Mouse (Mus musculus): ENCODE data around the gene Mapre1. TPM values are rescaled to one million over a fixed set of nuclear protein-coding genes. Genes with fewer than 3 reads are reported as not detected.

Gene Mapre1
- polyA plus RNA-seq, 1 experiment from 2014 or later, result 228 TPM

- Histone ChIP-seq H3K4me3 (no peak overlapping the region), H3K9ac (no peak overlapping the region), H3K4me1 (no peaks in the 10 kb centered on the region), H3K36me3 (no peaks in the 10 kb centered on the region), H3K27me3 (no peaks in the 10 kb centered on the region), H3K9me3 (no peaks in the 10 kb centered on the region), H3K4me2 (replicated peaks) (no peak overlapping the region), H3K27ac (no peak overlapping the region)
- 84% methylated on average over 4 of the region's 4 CpGs for WGBS
- no peak for ATAC-seq (ENCODE audit: low FRiP score, low read depth)
Measured at GRCm38 (mm10) chr2:153725291-153725690, 15.8 kb upstream of the Mapre1 start.

DNA sequence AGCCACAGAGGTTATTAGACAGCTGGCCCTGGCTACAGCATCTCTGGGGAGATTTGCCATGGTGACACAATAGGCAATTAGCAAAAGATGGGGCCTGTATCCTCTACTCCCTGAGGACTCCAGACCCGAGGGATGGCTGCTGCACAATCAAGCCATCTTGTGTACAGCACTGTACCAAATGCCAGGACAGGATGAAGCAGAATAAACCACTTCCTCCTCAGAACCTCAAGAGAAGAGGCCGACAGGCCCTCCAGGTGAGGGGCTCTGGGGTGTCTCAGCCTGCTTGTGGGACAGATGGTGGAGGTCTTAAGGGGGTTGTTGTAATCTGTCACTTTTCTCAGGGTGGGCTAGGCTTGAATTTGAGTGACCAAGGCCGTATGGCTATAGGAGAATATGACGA, 7.0 kb upstream of the Mapre1 start:
- Histone ChIP-seq H3K36me3 (no peaks in the 10 kb centered on the region), H3K4me3 (no peak overlapping the region), H3K4me1 (no peaks in the 10 kb centered on the region), H3K9ac (no peak overlapping the region), H3K9me3 (no peaks in the 10 kb centered on the region), H3K27me3 (no peaks in the 10 kb centered on the region), H3K27ac (no peak overlapping the region), H3K4me2 (replicated peaks) (no peak overlapping the region)
- 74% methylated on average over 4 of the region's 4 CpGs for WGBS
- ATAC-seq (ENCODE audit: low FRiP score, low read depth), result no peak

DNA sequence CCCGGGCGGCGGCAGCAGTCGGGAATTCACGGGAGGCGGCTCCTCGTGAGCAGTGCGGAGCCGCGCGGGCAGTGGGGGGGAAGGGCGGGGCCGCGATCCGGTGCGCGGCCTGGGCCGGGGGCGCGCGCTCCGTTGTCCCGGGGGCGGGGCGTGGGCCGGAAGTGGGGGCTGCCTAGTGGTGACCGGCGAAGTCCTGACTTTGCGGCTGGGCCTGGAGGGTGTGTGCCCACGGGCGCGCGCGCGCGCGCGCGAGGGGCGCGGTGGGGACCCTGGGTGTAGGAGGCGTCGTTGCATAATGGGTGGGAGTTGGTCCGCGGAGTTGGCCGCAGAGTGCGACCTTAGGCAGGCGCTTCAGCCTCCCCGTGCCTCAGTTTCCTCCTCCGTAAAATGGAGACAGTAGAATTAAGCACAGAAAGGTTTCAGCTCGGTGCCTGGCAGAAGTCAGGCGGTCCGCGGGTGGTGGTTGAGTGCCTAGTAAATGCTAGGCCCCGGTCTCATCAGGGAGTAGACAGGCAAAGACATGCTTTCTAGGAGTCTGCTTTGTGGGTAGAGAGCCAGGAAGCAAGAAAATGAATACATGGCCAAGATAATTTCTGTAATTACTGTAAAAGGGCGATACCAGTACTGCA, 477 bp downstream of the Mapre1 start:
- peak overlapping the region; percentile 86 for H3K27ac ChIP-seq
- H3K9me3 ChIP-seq, result no peaks in the 10 kb centered on the region
- peak overlapping the region; percentile 82 for H3K4me3 ChIP-seq
- H3K27me3 ChIP-seq, result no peaks in the 10 kb centered on the region
- H3K36me3 ChIP-seq, result peaks cover 7% of the 10 kb centered on the region
- peak overlapping the region; percentile 84 for H3K4me2 ChIP-seq (replicated peaks)
- H3K4me1 ChIP-seq, result peaks cover 41% of the 10 kb centered on the region
- 0% methylated on average over 39 of the region's 56 CpGs for WGBS
- H3K9ac ChIP-seq, result peak overlapping the region; percentile 86
- ATAC-seq (ENCODE audit: low FRiP score, low read depth), result peak; percentile 89

DNA sequence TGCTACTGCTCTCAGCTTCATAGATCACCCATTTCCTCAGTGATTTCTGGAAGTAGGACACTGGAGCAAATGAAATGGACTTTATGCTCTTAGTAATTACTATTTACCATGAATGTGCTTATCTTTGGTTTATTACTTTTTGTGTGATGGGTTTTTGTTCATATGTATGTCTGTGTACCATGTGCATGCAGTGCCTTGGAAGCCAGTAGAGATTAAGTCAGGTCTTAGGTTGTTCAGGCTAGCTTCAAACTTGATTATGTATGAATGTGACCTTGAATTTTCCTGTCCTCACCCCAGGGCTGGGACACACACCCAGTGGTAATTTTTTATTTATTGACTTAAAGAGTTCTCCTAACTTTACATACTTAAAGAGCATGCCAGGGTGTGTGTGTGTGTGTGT, 6.9 kb downstream of the Mapre1 start:
- no peak overlapping the region for H3K4me2 ChIP-seq (replicated peaks)
- no peak overlapping the region for H3K27ac ChIP-seq
- no peak overlapping the region for H3K9ac ChIP-seq
- ATAC-seq (ENCODE audit: low FRiP score, low read depth), result no peak
- no peaks in the 10 kb centered on the region for H3K9me3 ChIP-seq
- H3K27me3 ChIP-seq, result no peaks in the 10 kb centered on the region
- peaks cover 29% of the 10 kb centered on the region for H3K4me1 ChIP-seq
- H3K4me3 ChIP-seq, result no peak overlapping the region
- peaks cover 50% of the 10 kb centered on the region for H3K36me3 ChIP-seq

DNA sequence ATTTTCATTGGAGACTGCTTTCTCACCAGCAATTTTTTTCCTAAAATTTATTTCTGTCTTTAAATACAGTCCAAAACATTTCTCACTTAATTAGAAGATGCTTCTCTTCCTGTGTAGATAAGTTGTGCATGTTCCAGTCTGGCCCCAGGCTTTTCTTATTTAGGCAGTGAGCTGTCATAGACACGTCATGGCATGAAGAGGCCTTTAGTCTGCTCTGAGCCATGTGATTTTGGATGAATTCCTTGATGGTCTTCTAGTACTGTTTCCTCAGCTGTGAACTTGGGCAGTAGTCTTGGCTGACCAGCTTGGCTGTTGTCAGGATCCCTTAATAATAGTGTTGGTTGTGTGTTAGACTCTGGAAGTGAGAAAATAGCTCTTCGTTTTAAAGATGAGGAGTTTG, 9.3 kb downstream of the Mapre1 start:
- H3K9me3 ChIP-seq, result no peaks in the 10 kb centered on the region
- no peak for ATAC-seq (ENCODE audit: low FRiP score, low read depth)
- H3K4me2 ChIP-seq (replicated peaks), result no peak overlapping the region
- peaks cover 56% of the 10 kb centered on the region for H3K36me3 ChIP-seq
- no peaks in the 10 kb centered on the region for H3K27me3 ChIP-seq
- H3K4me3 ChIP-seq, result no peak overlapping the region
- no peak overlapping the region for H3K9ac ChIP-seq
- peaks cover 13% of the 10 kb centered on the region for H3K4me1 ChIP-seq
- H3K27ac ChIP-seq, result no peak overlapping the region
- WGBS, result 79% methylated on average over 2 of the region's 2 CpGs

DNA sequence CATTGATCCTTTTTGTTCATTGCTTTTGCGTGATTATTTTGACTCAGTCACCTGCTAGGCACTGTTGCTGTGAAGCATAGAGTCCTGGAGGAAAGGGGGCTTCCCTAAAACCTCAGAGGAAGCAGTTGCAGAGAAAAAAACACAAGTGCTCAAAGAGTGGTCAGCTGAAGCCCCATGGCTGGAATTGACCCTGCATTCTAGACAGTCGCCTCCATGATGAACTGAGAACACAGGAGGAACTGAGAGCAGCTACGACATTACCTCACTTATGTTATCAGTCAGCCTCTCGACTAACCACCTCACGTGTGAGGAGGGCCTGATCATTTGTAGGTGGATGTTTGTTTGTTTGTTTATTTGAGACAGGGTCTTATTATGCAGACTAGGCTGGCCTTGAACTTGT, 21.0 kb downstream of the Mapre1 start:
- peaks cover 97% of the 10 kb centered on the region for H3K36me3 ChIP-seq
- no peak overlapping the region for H3K4me2 ChIP-seq (replicated peaks)
- H3K9ac ChIP-seq, result no peak overlapping the region
- ATAC-seq (ENCODE audit: low FRiP score, low read depth), result no peak
- H3K4me1 ChIP-seq, result no peaks in the 10 kb centered on the region
- no peak overlapping the region for H3K4me3 ChIP-seq
- H3K27ac ChIP-seq, result no peak overlapping the region
- no peaks in the 10 kb centered on the region for H3K9me3 ChIP-seq
- no peaks in the 10 kb centered on the region for H3K27me3 ChIP-seq
- WGBS, result 92% methylated on average over 5 of the region's 5 CpGs

DNA sequence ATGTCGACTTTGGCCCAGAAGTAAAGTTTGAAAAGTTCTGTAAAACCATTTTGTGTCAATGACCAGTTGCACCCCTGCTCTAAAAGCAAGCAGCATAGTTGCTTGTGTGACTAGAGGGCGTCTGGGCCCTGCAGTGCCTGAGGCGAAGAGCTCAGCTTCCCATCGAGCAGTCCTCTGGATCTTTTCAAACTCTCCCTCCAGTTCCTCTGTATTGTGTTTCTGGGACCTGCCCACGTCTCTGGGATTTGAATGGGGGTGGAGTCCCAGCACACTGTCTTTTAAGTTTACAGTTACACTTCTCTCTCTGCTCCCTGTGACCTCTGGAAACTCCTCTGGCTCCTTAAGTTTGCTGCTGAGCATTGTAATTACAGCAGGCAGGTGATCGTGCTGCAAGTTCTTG, 26.4 kb downstream of the Mapre1 start:
- Histone ChIP-seq H3K9me3 (no peaks in the 10 kb centered on the region), H3K4me2 (replicated peaks) (no peak overlapping the region), H3K9ac (no peak overlapping the region), H3K4me3 (no peak overlapping the region), H3K27me3 (no peaks in the 10 kb centered on the region), H3K4me1 (no peaks in the 10 kb centered on the region), H3K27ac (no peak overlapping the region), H3K36me3 (peaks cover 88% of the 10 kb centered on the region)
- ATAC-seq (ENCODE audit: low FRiP score, low read depth), result no peak
- WGBS, result 68% methylated on average over 6 of the region's 6 CpGs

- H3K9me3 ChIP-seq, result no peaks in the 10 kb centered on the region
- no peak overlapping the region for H3K27ac ChIP-seq
- no peak for ATAC-seq (ENCODE audit: low FRiP score, low read depth)
- peaks cover 89% of the 10 kb centered on the region for H3K36me3 ChIP-seq
- no peak overlapping the region for H3K4me2 ChIP-seq (replicated peaks)
- H3K4me1 ChIP-seq, result no peaks in the 10 kb centered on the region
- H3K9ac ChIP-seq, result no peak overlapping the region
- WGBS, result 91% methylated on average over 2 of the region's 2 CpGs
- H3K4me3 ChIP-seq, result no peak overlapping the region
- no peaks in the 10 kb centered on the region for H3K27me3 ChIP-seq
Measured at GRCm38 (mm10) chr2:153768881-153769280, 27.8 kb downstream of the Mapre1 start.

- H3K4me1 ChIP-seq, result no peaks in the 10 kb centered on the region
- ATAC-seq (ENCODE audit: low FRiP score, low read depth), result no peak
- no peaks in the 10 kb centered on the region for H3K27me3 ChIP-seq
- H3K9ac ChIP-seq, result no peak overlapping the region
- H3K36me3 ChIP-seq, result peaks cover 54% of the 10 kb centered on the region
- no peak overlapping the region for H3K4me2 ChIP-seq (replicated peaks)
- no peaks in the 10 kb centered on the region for H3K9me3 ChIP-seq
- WGBS, result 96% methylated on average over 4 of the region's 4 CpGs
- H3K27ac ChIP-seq, result no peak overlapping the region
- H3K4me3 ChIP-seq, result no peak overlapping the region
Measured at GRCm38 (mm10) chr2:153772950-153773349, 31.9 kb downstream of the Mapre1 start.

DNA sequence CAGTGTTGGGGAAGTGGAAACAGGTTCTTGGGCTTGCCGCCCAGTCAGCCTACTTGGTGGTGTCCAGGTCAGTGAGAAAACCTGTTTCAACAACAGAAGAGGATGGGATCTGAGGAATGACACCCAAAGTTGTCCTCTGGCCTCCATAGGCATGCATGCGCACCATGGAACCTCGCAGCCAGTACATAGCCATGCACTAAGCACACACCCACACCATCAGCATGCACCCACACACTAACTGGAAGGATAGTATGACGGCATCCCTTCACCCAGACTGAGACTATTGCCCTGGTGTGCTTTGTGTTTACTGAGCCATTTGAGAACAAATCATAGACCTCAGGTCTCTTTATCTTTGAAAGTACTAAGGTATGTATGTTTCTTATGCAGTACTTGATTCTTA, 34.4 kb downstream of the Mapre1 start:
- peaks cover 12% of the 10 kb centered on the region; the same call in 1 of the 2 replicates for H3K4me1 ChIP-seq
- H3K9ac ChIP-seq, result no peak overlapping the region
- ATAC-seq (ENCODE audit: low FRiP score, low read depth), result no peak
- no peak overlapping the region for H3K27ac ChIP-seq
- H3K27me3 ChIP-seq, result no peaks in the 10 kb centered on the region
- peaks cover 34% of the 10 kb centered on the region for H3K36me3 ChIP-seq
- H3K4me3 ChIP-seq, result no peak overlapping the region
- 92% methylated on average over 4 of the region's 4 CpGs for WGBS
- H3K4me2 ChIP-seq (replicated peaks), result no peak overlapping the region
- no peaks in the 10 kb centered on the region for H3K9me3 ChIP-seq

DNA sequence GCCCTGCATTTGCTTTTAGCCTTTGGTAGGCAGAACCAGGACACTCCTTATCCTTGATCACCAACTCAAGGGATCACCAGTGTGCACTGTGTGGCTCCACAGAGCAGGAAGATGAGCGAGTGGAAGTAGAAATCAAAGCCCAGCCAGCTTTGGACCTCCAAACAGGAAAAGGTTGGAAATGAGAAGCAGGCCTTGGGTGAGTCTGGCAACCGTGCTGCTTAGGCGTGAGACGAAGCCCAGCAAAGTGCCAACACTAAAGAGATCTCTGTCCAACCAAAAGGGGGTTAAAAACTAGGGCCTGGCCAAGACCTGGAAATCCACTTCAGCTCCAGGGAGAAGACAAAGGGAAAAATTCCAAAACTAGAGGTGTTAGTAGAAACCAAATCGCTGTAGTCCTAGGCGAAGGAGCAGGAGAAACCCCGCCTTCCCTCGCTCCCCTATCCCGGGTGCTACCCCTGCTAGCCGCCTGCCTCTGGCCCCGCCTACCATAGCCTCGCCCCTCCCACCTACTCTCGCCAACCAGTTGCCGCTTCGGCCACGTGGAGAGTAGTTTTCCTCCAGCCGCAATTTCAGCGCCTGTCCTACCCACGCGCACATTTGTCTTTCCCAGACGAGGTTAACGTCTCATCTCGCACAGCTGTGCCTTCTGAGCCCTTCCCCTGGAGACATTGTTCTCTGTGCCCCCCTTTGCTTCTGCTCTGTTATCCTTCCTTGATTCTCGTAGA, 37.7 kb downstream of the Mapre1 start:
- H3K4me2 ChIP-seq (replicated peaks), result peak overlapping the region; percentile 72
- WGBS, result 12% methylated on average over 23 of the region's 24 CpGs
- peaks cover 12% of the 10 kb centered on the region; the same call in 1 of the 2 replicates for H3K4me1 ChIP-seq
- H3K36me3 ChIP-seq, result peaks cover 5% of the 10 kb centered on the region
- peak overlapping the region; percentile 37 for H3K4me3 ChIP-seq
- H3K27me3 ChIP-seq, result no peaks in the 10 kb centered on the region
- no peaks in the 10 kb centered on the region for H3K9me3 ChIP-seq
- no peak overlapping the region for H3K27ac ChIP-seq
- ATAC-seq (ENCODE audit: low FRiP score, low read depth), result peak; percentile 91
- peak overlapping the region; percentile 21; the same call in 1 of the 2 replicates for H3K9ac ChIP-seq

GRCm38 (mm10) chr2:153779394-153779981, 38.4 kb downstream of the Mapre1 start, which contains the start of gene Efcab8:
TSS of gene Efcab8 (plus strand) at chr2:153779931.
- peaks cover 12% of the 10 kb centered on the region; the same call in 1 of the 2 replicates for H3K4me1 ChIP-seq
- H3K9me3 ChIP-seq, result no peaks in the 10 kb centered on the region
- H3K4me3 ChIP-seq, result peak within 1 kb of the TSS; percentile 37
- 0 out of 2 replicates have a peak, but pooled peaks have one; percentile 30 for ATAC-seq (ENCODE audit: low FRiP score, low read depth)
- peak within 1 kb of the TSS; percentile 21; the same call in 1 of the 2 replicates for H3K9ac ChIP-seq
- 45% methylated on average over 11 of the region's 12 CpGs for WGBS
- H3K27me3 ChIP-seq, result no peaks in the 10 kb centered on the region
- peak within 1 kb of the TSS; percentile 72 for H3K4me2 ChIP-seq (replicated peaks)
- H3K27ac ChIP-seq, result no peak within 1 kb of the TSS
- H3K36me3 ChIP-seq, result no peaks in the 10 kb centered on the region
